Mouse (Mus musculus): ENCODE measurements at regions not wholly inside any gene's neighbourhood (a gene's known extent, or its start where the extent isn't known, plus 50 kb on each side); places are given as distances from the start of the nearest gene placed in this dataset.

GRCm38 (mm10) chr1:190067181-190067580 lies 103.3 kb downstream of the Prox1 start:
- no peak for DNase-seq (ENCODE audit: low read depth)

GRCm38 (mm10) chr1:190066426-190066825 lies 104.1 kb downstream of the Prox1 start:
- DNase-seq (ENCODE audit: low read depth): no peak

- no peak for DNase-seq (ENCODE audit: low read depth)
Measured at GRCm38 (mm10) chr1:190061560-190062295, 108.8 kb downstream of the Prox1 start.

GRCm38 (mm10) chr1:190059025-190059424 lies 111.5 kb downstream of the Prox1 start:
- no peak for DNase-seq (ENCODE audit: low read depth)

- DNase-seq (ENCODE audit: low read depth): no peak
Measured at GRCm38 (mm10) chr1:190056931-190057330, 113.6 kb downstream of the Prox1 start.

GRCm38 (mm10) chr1:190051903-190052302 lies 118.6 kb downstream of the Prox1 start:
- no peak for DNase-seq (ENCODE audit: low read depth)

GRCm38 (mm10) chr1:190048521-190049170 lies 121.9 kb downstream of the Prox1 start:
- no peak for DNase-seq (ENCODE audit: low read depth)

GRCm38 (mm10) chr1:190047201-190047600 lies 123.3 kb downstream of the Prox1 start:
- DNase-seq (ENCODE audit: low read depth): no peak

GRCm38 (mm10) chr1:190045797-190046196 lies 123.6 kb upstream of the Smyd2 start:
- DNase-seq (ENCODE audit: low read depth): peak; percentile 29

- no peak for DNase-seq (ENCODE audit: low read depth)
Measured at GRCm38 (mm10) chr1:190044036-190044435, 121.9 kb upstream of the Smyd2 start.

- DNase-seq (ENCODE audit: low read depth): no peak
Measured at GRCm38 (mm10) chr1:190043156-190043555, 121.0 kb upstream of the Smyd2 start.

GRCm38 (mm10) chr1:190042197-190042596 lies 120.0 kb upstream of the Smyd2 start:
- DNase-seq (ENCODE audit: low read depth): no peak

GRCm38 (mm10) chr1:190041096-190041706 lies 119.0 kb upstream of the Smyd2 start:
- DNase-seq (ENCODE audit: low read depth): peak; percentile 30

- no peak for DNase-seq (ENCODE audit: low read depth)
Measured at GRCm38 (mm10) chr1:190038046-190038445, 115.9 kb upstream of the Smyd2 start.

- DNase-seq (ENCODE audit: low read depth): no peak
Measured at GRCm38 (mm10) chr1:190036726-190037125, 114.6 kb upstream of the Smyd2 start.

GRCm38 (mm10) chr1:190035935-190036334 lies 113.8 kb upstream of the Smyd2 start:
- no peak for DNase-seq (ENCODE audit: low read depth)

- DNase-seq (ENCODE audit: low read depth): no peak
Measured at GRCm38 (mm10) chr1:190034091-190034490, 111.9 kb upstream of the Smyd2 start.

- no peak for DNase-seq (ENCODE audit: low read depth)
Measured at GRCm38 (mm10) chr1:190027536-190027935, 105.4 kb upstream of the Smyd2 start.

GRCm38 (mm10) chr1:190009466-190009865 lies 87.3 kb upstream of the Smyd2 start:
- no peak for DNase-seq (ENCODE audit: low read depth)

GRCm38 (mm10) chr1:190007271-190007670 lies 85.1 kb upstream of the Smyd2 start:
- DNase-seq (ENCODE audit: low read depth): no peak

GRCm38 (mm10) chr1:190001084-190001483 lies 78.9 kb upstream of the Smyd2 start:
- DNase-seq (ENCODE audit: low read depth): no peak

- no peak for DNase-seq (ENCODE audit: low read depth)
Measured at GRCm38 (mm10) chr1:189993706-189994105, 71.5 kb upstream of the Smyd2 start.

- no peak for DNase-seq (ENCODE audit: low read depth)
Measured at GRCm38 (mm10) chr1:189993221-189993620, 71.1 kb upstream of the Smyd2 start.
